Mouse (Mus musculus) hindbrain, embryonic 12.5 days (tissue): ENCODE measurements at regions not wholly inside any gene's neighbourhood (a gene's known extent, or its start where the extent isn't known, plus 50 kb on each side); places are given as distances from the start of the nearest gene placed in this dataset.

ENCODE experiments used
- ATAC-seq: fragments of 200-750 bp; cut with Nextera tagmentation; 2 replicates; pipeline ENCODE4 v1.8.0; 2017; ENCODE audit warnings: moderate TSS enrichment; ENCODE audit not compliant: low FRiP score
- H3K27ac ChIP-seq: fragments of 300-500 bp; sonication (generic); 2 replicates; pipeline ENCODE4 v1.5.1; 2016; ENCODE audit warnings: mild to moderate bottlenecking
- H3K27me3 ChIP-seq: fragments of 300-500 bp; sonication (generic); 2 replicates; pipeline ENCODE4 v1.6.1; 2016; ENCODE audit warnings: mild to moderate bottlenecking
- H3K36me3 ChIP-seq: fragments of 300-500 bp; sonication (generic); 2 replicates; pipeline ENCODE4 v1.6.1; 2016; ENCODE audit warnings: mild to moderate bottlenecking
- H3K4me1 ChIP-seq: fragments of 300-500 bp; sonication (generic); 2 replicates; pipeline ENCODE4 v1.6.1; 2016
- H3K4me2 ChIP-seq: fragments of 300-500 bp; sonication (generic); replicated peaks from 2 replicates; pipeline ENCODE4 v1.6.1; 2016; ENCODE audit warnings: mild to moderate bottlenecking
- H3K4me3 ChIP-seq: fragments of 300-500 bp; sonication (generic); 2 replicates; pipeline ENCODE4 v1.5.1; 2016; ENCODE audit warnings: mild to moderate bottlenecking
- H3K9ac ChIP-seq: fragments of 300-500 bp; sonication (generic); 2 replicates; pipeline ENCODE4 v1.6.1; 2016; ENCODE audit warnings: mild to moderate bottlenecking, moderate library complexity
- H3K9me3 ChIP-seq: fragments of 300-500 bp; sonication (generic); replicated peaks from 2 replicates; pipeline ENCODE4 v1.6.1; 2016; ENCODE audit warnings: mild to moderate bottlenecking
- WGBS: fragments of 180-500 bp; shearing (Covaris S2); methylation state at CpG from one replicate; pipeline ENCODE4 v1.1.7; 2016; 5-methylcytosine and 5-hydroxymethylcytosine counted together

- no peaks in the 10 kb centered on the region for H3K36me3 ChIP-seq
- H3K9me3 ChIP-seq = no peaks in the 10 kb centered on the region
- H3K4me3 ChIP-seq = no peak overlapping the region
- H3K27ac ChIP-seq = no peak overlapping the region
- no peaks in the 10 kb centered on the region for H3K27me3 ChIP-seq
- no peaks in the 10 kb centered on the region for H3K4me1 ChIP-seq
- no peak overlapping the region for H3K4me2 ChIP-seq
- 85% methylated on average over 3 of the region's 3 CpGs for WGBS
- no peak for ATAC-seq
- no peak overlapping the region for H3K9ac ChIP-seq
Measured at GRCm38 (mm10) chr15:51565543-51565942, 2319.2 kb upstream of the Gm7489 start.

- no peaks in the 10 kb centered on the region for H3K4me1 ChIP-seq
- no peak for ATAC-seq
- 93% methylated on average over 1 of the region's 1 CpGs for WGBS
- H3K27ac ChIP-seq = no peak overlapping the region
- H3K4me3 ChIP-seq = no peak overlapping the region
- no peaks in the 10 kb centered on the region for H3K36me3 ChIP-seq
- H3K4me2 ChIP-seq = no peak overlapping the region
- H3K9ac ChIP-seq = no peak overlapping the region
- H3K9me3 ChIP-seq = no peaks in the 10 kb centered on the region
- H3K27me3 ChIP-seq = no peaks in the 10 kb centered on the region
Measured at GRCm38 (mm10) chr15:51570631-51571030, 2314.1 kb upstream of the Gm7489 start.

- Histone ChIP-seq H3K4me3 (no peak overlapping the region), H3K4me1 (no peaks in the 10 kb centered on the region), H3K27me3 (no peaks in the 10 kb centered on the region), H3K4me2 (no peak overlapping the region), H3K9ac (no peak overlapping the region), H3K27ac (no peak overlapping the region), H3K9me3 (no peaks in the 10 kb centered on the region), H3K36me3 (no peaks in the 10 kb centered on the region)
- WGBS = 88% methylated on average over 8 of the region's 8 CpGs
- no peak for ATAC-seq
Measured at GRCm38 (mm10) chr15:51574538-51575105, 2310.1 kb upstream of the Gm7489 start.

- H3K27me3 ChIP-seq = no peaks in the 10 kb centered on the region
- no peaks in the 10 kb centered on the region for H3K4me1 ChIP-seq
- no peak for ATAC-seq
- 73% methylated on average over 1 of the region's 1 CpGs for WGBS
- H3K9ac ChIP-seq = no peak overlapping the region
- H3K9me3 ChIP-seq = no peaks in the 10 kb centered on the region
- no peak overlapping the region for H3K27ac ChIP-seq
- H3K36me3 ChIP-seq = no peaks in the 10 kb centered on the region
- H3K4me3 ChIP-seq = no peak overlapping the region
- H3K4me2 ChIP-seq = no peak overlapping the region
Measured at GRCm38 (mm10) chr15:51583636-51584035, 2301.1 kb upstream of the Gm7489 start.

GRCm38 (mm10) chr15:51586146-51586545 is 2298.6 kb upstream of the Gm7489 start:
- WGBS = 75% methylated on average over 5 of the region's 5 CpGs
- H3K27ac ChIP-seq = no peak overlapping the region
- H3K4me2 ChIP-seq = no peak overlapping the region
- no peak for ATAC-seq
- no peak overlapping the region for H3K9ac ChIP-seq
- H3K36me3 ChIP-seq = no peaks in the 10 kb centered on the region
- H3K27me3 ChIP-seq = no peaks in the 10 kb centered on the region
- H3K9me3 ChIP-seq = no peaks in the 10 kb centered on the region
- H3K4me1 ChIP-seq = no peaks in the 10 kb centered on the region
- no peak overlapping the region for H3K4me3 ChIP-seq

GRCm38 (mm10) chr15:51591406-51592068 is 2293.2 kb upstream of the Gm7489 start:
- Histone ChIP-seq H3K4me3 (no peak overlapping the region), H3K4me1 (peaks cover 11% of the 10 kb centered on the region), H3K27me3 (no peaks in the 10 kb centered on the region), H3K9me3 (no peaks in the 10 kb centered on the region), H3K36me3 (no peaks in the 10 kb centered on the region), H3K27ac (no peak overlapping the region), H3K4me2 (peak overlapping the region; percentile 29; the same call in 1 of the 2 replicates), H3K9ac (no peak overlapping the region)
- 57% methylated on average over 17 of the region's 17 CpGs for WGBS
- ATAC-seq = no peak

- H3K36me3 ChIP-seq = no peaks in the 10 kb centered on the region
- H3K27me3 ChIP-seq = no peaks in the 10 kb centered on the region
- H3K4me1 ChIP-seq = peaks cover 11% of the 10 kb centered on the region
- WGBS = 38% methylated on average over 9 of the region's 9 CpGs
- no peaks in the 10 kb centered on the region for H3K9me3 ChIP-seq
- peak overlapping the region; percentile 29; the same call in 1 of the 2 replicates for H3K4me2 ChIP-seq
- no peak overlapping the region for H3K27ac ChIP-seq
- 0 out of 2 replicates have a peak, but pooled peaks have one; percentile 33 for ATAC-seq
- H3K4me3 ChIP-seq = no peak overlapping the region
- H3K9ac ChIP-seq = no peak overlapping the region
Measured at GRCm38 (mm10) chr15:51592069-51592435, 2292.7 kb upstream of the Gm7489 start.

- Histone ChIP-seq H3K27me3 (no peaks in the 10 kb centered on the region), H3K4me2 (peak overlapping the region; percentile 29; the same call in 1 of the 2 replicates)
- ATAC-seq = 0 out of 2 replicates have a peak, but pooled peaks have one; percentile 36
Measured at GRCm38 (mm10) chr15:51592511-51593498, 2291.9 kb upstream of the Gm7489 start.

GRCm38 (mm10) chr15:51594060-51594459 is 2290.6 kb upstream of the Gm7489 start:
- Histone ChIP-seq H3K4me1 (peaks cover 11% of the 10 kb centered on the region), H3K36me3 (no peaks in the 10 kb centered on the region), H3K27ac (no peak overlapping the region), H3K9me3 (no peaks in the 10 kb centered on the region), H3K4me3 (no peak overlapping the region), H3K4me2 (no peak overlapping the region), H3K27me3 (no peaks in the 10 kb centered on the region), H3K9ac (no peak overlapping the region)
- 71% methylated on average over 5 of the region's 5 CpGs for whole genome bisulfite sequencing
- ATAC-seq = no peak

More at GRCm38 (mm10) chr15:51592511-51593498, 2291.9 kb upstream of the Gm7489 start:
- WGBS = 81% methylated on average over 13 of the region's 13 CpGs
- Histone ChIP-seq H3K9ac (no peak overlapping the region), H3K4me1 (peaks cover 11% of the 10 kb centered on the region), H3K27ac (no peak overlapping the region), H3K4me3 (no peak overlapping the region), H3K9me3 (no peaks in the 10 kb centered on the region), H3K36me3 (no peaks in the 10 kb centered on the region)

GRCm38 (mm10) chr15:51595655-51596054 is 2289.1 kb upstream of the Gm7489 start:
- ATAC-seq = 0 out of 2 replicates have a peak, but pooled peaks have one; percentile 10
- Histone ChIP-seq H3K9me3 (no peaks in the 10 kb centered on the region), H3K36me3 (no peaks in the 10 kb centered on the region), H3K4me3 (no peak overlapping the region), H3K27ac (no peak overlapping the region), H3K4me1 (peaks cover 11% of the 10 kb centered on the region), H3K4me2 (no peak overlapping the region), H3K9ac (no peak overlapping the region), H3K27me3 (no peaks in the 10 kb centered on the region)
- 85% methylated on average over 1 of the region's 1 CpGs for WGBS

GRCm38 (mm10) chr15:51597841-51598240 is 2286.9 kb upstream of the Gm7489 start:
- ATAC-seq = no peak
- Histone ChIP-seq H3K9ac (no peak overlapping the region), H3K4me1 (peaks cover 4% of the 10 kb centered on the region; the same call in 1 of the 2 replicates), H3K27me3 (no peaks in the 10 kb centered on the region), H3K36me3 (no peaks in the 10 kb centered on the region), H3K4me2 (no peak overlapping the region), H3K27ac (no peak overlapping the region), H3K9me3 (no peaks in the 10 kb centered on the region), H3K4me3 (no peak overlapping the region)
- 75% methylated on average over 3 of the region's 3 CpGs for WGBS
